Mouse (Mus musculus) natural killer cell, adult 2 months (primary cell): ENCODE data around the gene Ms4a5.
"Not testable (repeated sequence)": the region's sequence is repeated elsewhere in the genome, so short reads cannot be mapped to it uniquely, and the experiment has no call there.

Experiments
- DNase-seq, 2 experiments: peaks; one replicate each; pipeline ENCODE4 v3.0.0; 2022; ENCODE audit warnings: low spot score in 2 of 2

Ms4a5 gene

DNA sequence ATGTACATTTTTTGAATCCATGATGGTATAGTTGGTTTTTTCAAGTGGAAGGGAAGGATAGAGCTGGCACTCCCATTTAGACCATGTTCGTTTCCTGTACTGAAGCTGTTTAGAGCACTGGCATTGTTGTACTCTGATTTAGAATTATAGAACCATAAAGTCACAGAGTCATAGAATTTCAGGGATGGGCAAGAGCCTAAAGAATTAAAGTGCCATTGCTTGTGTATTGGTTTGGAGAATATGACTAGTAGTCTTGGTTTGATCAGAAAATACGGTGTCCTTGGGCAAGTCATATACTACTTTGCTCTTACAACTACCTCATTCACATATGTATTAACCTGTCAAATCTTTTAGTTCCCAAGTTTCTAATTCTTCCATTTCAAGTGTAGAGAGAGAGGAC lies at the start of gene Ms4a5:
TSS of gene Ms4a5 (minus strand) at position 101 of the 400 bp plus-strand sequence.
- no peak for DNase-seq

DNA sequence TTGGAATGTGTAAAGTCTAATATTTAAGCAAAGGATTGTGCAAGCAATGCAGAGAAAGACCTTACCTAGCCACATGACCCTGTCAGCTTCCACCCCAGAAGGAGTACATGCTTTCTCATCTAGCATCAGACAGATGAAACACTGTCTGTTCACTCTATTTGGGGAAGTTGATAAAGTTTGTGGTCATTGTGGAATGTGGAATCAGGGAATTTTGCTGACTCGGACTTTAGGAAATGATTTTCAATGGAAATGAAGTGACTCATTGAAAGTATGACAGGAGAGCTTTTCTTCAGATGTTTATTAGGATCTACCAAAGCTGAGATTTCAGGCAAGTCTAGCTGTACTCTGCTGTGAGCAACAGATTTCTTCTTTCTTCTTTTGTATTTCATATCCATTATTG lies 37.5 kb upstream of the Ms4a5 start:
- no peak for DNase-seq

DNA sequence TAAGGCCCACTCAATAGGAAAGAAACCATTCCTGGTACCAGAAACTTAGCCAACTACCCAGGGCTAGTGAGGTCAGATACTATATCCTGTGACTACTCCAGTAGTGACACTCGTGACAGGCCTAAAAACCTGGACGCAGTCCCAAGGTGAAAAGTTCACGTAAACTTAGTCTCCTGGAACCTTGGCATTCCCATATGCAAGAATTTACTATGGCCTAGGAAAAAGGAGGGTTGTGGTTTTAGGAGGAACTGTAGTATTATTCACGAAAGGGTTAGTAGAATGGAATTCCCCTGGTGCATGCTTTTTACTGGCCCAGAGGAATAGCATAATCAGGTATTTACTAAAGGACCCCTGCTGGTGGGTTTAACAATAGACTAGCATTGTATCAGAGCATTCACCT lies 33.1 kb upstream of the Ms4a5 start:
- DNase-seq: no peak

DNA sequence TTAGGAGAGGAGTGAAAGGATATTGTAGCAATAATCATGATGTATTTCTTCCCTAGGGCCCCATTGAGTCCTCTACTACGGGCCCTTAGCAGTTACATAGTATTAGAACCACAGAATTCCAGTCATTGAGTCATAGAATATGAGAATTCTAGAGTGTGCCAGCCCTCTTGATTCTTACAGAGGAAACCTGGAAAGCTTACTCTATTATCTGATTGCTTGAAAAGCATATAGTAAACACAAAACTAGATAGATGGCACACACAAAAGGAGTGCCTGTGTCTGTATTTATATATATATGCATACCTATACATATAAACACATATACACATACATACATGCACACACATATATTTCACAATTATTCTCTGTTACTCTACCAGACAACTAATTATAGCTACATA lies 30.7 kb upstream of the Ms4a5 start, which contains the start of gene Ms4a14:
TSS of gene Ms4a14 (minus strand) at position 101 of the 400 bp plus-strand sequence.
- DNase-seq: no peak

DNA sequence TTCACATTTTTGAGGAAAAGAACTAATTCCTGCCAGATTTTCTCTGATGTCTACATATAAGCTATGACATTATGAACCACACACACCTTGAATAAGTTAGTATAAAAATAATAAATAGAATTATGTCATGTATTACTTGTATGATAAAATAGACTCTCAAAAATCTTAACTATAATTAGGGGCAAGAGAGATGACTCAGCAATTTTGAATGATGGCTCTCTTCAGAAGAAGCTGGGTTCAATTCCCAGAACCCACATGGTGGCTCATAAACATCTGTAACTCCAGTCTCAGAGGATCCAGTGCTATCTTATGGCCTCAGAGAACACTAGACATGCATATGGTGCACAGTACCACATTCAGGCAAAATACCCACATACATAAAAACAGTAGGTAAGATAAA lies 25.2 kb upstream of the Ms4a5 start:
- no peak for DNase-seq

DNA sequence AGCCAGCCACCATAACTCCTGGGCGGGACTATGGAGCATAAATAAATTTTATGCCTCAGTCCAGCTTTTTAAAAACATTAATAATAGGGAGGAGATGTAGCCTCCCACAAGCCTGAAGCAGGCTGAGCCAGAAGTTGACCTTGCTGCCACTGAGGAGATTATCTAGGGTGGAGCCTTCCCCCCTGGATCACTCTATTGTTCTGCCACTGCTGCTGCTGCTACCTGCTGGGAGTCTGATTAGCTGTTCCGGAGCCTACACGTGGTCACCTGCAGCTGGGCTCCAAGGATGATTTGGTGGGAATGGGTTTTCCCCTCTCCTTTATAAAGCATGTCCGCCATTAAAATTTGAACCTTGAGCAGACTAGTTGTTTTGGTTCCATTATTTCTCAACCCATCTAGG lies 15.9 kb upstream of the Ms4a5 start:
- not testable (repeated sequence) for DNase-seq

DNA sequence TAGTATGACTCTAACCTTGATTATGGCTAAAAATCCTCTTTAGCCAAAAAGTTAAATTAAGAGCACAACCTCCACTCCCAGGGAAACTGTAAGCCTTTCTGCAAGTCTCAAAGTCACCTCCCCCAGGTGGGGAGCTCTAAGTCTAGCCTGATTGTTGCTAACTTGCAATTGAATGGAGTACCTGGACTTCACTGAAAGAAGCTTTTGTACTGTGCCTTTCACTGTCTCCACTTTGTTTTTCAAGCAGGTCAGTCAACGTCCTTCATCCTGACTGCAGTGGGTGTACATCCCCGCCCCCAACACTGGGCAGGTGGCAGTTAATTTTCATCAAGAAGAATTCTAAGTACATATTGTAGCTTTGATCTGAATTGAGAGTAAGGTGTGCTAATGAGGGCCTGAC lies 15.3 kb upstream of the Ms4a5 start:
- DNase-seq: no peak

DNA sequence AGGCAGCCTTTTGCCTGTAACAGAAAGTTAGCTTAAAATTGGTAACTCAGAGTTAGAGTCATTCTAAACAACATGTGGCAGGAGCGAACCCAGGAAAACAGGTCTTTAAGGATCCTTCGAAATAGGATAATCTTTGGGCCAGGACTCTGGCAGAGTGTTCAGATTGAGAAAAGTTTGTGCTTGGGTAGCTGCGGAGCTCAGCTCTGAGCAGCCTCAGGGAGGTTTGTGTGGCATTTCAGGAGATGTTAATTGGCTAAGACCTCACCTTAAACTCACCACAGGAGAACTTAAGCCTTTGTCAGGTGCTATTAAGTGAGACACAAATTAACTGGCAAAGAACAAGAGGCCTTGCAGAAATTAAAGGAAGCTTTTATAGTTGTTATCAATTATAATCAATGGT lies 9.9 kb upstream of the Ms4a5 start:
- not testable (repeated sequence) for DNase-seq

DNA sequence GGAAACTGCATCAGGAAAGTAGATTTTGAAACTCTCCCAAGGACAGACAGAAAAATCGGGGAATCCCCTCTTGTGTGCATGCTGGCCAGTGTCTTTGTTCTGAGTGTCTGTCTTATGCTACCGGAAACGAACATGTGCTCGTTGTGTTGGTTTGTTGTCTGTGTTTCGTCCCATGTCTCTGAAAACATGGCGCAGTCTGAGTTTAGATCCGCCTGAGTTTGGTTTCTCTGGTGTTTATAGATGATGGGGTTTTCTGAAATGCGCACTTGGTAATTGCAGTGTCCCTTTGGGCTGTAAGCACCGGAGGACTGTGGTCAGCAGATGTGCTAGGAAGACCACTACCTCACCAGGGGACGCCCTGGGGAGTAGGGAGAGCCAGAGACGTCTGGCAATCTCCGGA lies 9.3 kb upstream of the Ms4a5 start:
- DNase-seq: peak; percentile 24 to 34

DNA sequence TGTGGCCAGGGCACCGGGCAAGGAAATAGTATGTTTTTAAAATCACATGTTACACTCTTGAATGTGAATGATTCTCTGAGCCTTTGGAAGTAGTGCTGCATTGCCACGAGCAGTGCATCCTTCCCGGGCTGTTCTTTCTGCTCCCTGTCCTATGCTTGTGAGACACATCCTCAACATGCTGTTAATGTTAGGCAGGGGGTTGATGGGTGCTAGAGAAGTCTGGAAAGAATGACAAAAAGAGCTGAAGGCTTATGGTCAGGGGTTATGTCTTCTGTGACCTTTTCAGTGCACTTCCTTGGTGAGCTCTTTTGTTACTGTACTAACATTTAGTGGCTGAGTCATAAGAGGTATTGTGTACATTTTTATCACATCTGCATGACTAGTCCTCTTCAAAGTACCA lies 3.5 kb downstream of the Ms4a5 start:
- DNase-seq: no peak

DNA sequence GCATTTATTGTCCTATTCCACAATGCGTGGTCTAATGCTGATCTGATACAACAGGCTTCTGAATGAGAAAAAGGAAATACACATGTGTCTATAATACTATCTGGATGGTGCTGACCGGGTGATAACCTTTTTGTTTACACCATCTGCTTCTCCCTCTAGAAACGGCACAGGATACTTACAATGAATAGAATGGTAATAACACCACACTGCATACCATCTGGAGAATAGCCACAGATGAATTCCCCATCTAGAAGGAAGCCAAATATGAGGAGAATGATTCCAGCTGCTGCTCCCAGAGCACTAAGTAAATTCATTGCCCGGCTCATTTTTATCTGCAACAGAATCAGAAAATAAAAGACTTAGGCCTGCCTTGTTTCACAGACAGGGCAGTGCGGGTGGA lies 7.2 kb downstream of the Ms4a5 start:
- no peak for DNase-seq

DNA sequence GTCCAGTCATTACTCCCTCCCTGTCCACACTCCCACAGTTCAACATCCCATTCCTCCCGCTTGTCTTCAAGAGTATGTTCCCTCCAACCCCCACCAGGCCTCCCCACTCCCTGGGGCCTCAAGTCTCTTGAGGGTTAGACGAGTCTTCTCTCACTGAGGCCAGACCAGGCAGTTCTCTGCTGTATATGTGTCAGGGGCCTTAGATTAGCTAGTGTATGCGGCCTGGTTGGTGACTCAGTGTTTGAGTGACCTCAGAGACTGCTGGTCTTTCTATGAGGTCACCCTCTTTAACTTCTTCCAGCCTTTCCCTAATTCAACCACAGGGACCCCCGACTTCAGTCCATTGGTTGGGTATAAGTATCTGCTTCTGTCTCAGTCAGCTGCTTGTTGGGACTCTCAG lies 16.7 kb downstream of the Ms4a5 start:
- peak in 1 of 2 experiments; percentile 8 for DNase-seq

DNA sequence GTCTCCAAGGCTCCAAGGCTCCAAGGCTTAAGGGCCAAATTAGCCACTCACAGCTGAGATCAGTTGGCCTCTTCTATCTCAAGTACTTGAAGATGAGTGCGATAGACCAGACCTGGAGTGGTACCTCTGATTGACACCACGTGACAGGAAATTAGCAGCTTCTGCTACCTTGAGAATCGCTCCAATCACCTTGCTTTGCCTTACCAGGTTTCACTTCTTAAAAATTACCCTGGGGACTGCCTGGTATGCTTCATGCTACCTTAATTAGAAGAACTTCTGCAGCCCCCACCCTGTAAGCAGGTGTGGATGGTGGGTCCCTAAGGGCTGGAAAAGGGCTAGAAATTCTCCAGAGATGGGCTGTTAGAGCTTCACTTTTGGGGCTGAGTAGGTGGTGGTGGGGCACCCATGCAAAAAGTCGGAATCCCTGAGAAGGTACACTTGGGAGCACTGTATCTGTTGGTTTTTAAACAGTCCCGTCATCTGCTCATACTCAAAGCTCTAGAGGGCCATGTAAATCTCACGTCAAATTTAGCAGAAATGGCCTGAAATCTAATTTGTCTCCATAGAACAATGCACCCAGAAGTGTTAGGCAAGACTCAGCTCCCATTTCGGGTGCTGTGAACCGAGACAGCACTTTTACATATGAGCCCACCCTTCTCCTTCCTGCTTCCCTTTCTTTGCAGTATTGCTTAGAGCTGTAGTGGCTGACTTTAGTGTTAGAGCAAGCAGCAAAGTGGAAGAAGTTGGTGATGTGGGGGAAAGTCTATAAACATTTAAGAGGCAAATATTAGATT lies 17.4 kb downstream of the Ms4a5 start, which contains the start of gene Ms4a1:
TSS of gene Ms4a1 (minus strand) at position 190 of the 794 bp plus-strand sequence.
- peak in 1 of 2 experiments; percentile 78 for DNase-seq

DNA sequence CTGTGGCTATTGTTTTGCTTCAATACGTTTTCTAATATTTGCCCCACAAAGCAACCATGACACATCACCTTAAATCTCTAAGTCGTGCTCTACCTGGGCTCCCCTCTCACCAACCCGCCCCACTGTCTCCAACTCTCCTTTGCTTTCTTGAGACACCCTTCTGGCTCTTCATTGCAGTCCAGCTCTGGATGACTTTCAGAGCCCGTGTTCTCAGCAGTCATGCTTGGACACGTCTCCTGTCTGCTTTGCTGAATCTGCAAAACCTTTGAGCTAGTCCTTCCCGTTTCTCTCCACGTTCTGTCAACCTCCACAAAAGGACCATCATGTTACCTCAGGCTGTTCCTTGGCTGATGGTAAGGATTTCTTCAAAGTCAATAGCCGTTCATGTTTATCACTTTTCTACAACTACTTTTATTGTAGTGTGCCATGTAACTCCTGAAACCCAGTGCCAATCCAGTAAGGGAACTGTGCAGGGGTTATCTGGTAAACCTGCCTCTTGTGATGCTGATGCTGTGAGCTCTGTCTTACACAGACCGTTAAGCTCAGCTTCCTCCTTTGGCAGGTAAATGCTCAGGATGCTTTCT lies 19.0 kb downstream of the Ms4a5 start:
- no peak for DNase-seq

DNA sequence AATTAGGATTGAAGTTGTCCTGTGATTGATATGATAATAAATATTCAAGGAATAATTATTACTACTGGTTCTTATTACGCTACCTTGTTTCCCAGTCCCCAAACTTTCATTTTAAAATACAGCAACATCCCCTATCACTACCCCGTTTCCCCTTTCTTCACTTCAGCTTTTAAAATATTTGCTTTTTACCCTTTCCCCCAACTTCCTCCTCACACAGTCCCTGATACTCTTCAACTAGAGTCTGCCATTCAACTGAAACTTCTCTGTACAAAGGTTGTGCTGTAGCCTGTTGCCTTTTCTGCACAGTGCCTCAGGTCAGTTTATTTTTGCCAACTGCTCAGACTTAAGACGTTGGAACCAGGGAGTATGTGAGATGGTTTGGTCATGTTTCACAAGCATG lies 20.1 kb downstream of the Ms4a5 start:
- no peak for DNase-seq

DNA sequence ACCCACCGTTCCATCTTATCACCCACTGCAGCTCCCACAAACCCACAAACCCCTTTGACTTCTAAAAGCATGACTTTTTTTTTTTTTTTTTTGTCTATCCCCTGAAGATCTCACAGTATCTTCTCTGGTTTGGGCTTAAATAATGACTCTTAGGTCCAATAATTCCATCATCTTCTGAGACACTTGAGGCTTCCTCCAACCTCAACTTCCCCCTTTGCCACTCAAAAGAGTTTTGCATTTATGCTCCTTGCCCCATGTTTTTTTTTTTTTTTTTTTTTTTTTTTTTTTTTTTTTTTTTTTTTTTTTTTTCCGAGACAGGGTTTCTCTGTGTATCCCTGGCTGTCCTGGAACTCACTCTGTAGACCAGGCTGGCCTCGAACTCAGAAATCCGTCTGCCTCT lies 20.7 kb downstream of the Ms4a5 start:
- DNase-seq: not testable (repeated sequence)

DNA sequence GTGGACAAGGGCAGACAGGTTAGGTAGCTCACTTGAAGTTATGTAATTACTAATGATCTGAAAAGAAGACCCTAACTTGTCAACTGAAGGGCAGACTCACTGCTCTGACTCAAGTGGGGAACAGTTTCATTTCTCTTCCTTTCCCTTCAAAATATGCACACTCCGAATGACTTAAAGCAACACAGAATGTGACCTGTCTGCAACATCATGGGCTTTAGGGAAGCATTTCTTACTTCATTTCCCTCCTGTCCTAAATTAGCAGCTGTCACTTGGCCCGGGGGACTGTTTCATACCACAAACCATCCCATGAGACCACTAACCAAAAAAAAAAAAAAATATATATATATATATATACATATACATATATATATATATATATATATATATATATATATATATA lies 22.2 kb downstream of the Ms4a5 start:
- DNase-seq: no peak

DNA sequence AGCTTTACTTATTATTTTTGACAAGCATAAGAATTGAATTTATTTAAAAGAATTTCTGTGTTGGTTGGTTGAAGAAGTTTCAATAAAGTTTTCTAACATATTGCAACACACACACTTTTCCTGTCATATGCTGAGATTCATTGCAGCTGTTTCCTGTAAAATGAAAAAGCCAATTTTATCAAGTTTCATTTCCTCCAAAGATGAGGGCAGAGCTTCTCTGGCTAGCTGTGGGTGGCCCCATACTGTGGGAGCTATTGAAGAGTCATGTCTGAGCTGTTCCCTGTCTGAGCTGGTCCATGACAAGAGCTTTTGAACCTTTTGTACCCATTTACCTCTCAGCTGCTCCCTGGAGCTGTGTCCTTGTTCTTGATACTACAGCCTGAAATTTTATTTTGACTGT lies 39.4 kb downstream of the Ms4a5 start:
- peak in 1 of 2 experiments; percentile 41 for DNase-seq

DNA sequence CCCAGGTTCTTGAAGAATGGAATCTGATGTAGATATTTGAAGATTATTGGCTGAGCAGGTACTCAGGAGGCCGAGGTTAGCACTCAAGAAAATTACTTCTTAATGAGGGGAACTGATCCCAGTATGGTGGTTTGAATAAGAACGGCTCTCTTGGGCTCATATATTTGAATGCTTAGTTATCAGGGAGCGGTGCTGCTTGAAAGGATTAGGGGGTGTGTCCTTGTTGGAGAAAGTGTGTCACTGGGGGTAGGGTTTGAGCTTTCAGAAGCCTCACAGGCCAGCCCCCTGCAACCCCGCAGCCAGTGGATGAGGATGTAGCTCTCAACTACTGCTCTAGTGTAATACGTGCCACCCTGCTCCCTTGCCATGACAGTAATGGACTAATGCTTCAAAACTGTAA lies 41.1 kb downstream of the Ms4a5 start:
- no peak for DNase-seq

DNA sequence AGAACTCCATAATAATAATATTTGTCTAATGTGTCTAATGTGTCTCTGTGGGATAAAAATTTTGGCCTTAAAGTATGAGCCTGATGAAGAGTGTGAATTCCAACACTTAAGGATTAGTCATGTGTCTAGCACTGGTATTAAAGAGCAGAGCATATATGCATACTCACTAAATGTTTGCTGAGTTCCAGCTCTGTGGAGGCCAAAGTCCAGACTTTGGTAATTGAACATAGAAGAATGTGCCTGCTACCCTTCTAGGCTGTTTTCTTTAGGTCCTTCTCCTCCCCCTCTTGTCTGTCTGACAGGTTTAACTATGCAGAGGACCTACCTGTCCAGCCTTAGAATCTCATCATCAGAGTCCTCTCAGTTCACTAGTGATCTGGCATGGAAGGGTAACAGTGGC lies 47.9 kb downstream of the Ms4a5 start:
- no peak for DNase-seq

DNA sequence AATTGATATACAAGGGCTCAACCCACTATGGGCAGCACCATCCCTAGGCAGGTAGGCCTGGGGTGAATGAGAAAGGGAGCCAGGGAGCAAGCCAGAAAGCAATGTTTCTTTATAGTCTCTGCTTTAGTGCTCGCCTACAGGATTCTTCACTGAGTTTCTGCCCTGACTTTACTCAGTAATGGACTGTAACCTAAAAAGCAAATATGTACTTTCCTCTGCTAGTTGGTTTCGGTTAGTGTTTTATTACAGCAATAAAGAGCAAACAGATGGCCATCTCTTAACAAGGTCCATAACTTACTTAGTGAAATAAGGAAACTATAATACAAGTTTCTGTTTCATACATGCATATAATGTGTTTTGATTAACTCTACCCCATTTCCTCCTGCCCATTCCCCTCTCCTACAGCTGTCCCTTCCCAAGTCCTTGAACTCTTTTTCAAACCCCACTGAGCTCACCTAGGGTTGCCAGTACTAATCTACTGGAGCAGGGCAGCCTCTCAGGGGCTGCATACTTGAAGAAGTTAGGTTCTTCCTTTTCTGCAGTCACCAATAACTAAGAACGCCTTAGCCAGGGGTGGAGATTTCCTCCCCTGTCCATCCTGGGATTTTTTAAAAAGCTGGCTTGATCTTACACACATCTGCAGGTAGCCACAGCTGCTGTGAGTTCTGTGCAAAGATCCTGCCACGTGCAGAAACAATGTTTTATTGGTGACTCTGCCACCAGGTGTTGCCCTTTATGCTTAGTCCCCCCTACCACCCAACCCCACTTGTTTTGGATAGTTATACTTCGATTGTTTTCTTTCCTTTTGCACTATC lies 48.5 kb downstream of the Ms4a5 start:
- DNase-seq: no peak

DNA sequence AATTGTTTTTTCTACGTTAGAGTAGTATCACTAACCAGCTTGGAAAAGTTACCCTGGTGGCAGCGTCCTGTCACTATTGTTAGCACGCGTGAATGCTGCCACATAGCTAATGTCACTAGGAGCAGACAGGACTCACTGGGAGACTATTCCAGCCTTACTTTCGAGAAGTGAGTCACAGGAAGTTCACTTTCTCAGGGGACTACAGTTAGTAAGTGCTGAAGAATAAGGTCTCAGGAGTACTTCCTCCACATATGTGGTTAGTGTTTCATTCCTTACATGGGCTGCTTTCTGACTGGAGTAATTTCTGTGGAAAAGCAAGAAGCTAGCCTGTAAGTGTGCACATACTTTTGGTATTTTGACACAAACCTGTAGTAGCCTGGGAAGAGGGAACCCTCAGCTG lies 49.4 kb downstream of the Ms4a5 start:
- no peak for DNase-seq

DNA sequence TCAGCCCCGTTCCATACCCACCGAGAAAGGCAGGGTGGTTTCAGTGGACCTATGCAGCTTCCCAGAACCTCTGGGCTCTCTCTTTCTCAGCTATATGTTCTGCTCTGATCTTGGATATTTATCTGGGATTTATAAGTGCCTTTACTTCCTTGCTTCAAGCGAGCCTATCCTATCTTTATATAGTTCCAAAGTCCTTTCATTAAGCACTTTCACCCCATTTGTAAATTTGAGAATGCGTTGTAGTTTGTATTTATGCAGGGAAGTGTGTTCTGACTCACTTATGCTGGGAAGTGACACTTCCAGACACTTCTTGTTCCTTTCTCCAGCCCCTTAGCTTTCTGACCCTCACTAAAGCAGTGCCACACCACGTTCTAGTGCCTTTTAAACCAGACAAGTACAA lies 51.3 kb downstream of the Ms4a5 start, which contains the start of gene Ms4a12:
TSS of gene Ms4a12 (minus strand) at position 101 of the 400 bp plus-strand sequence.
- no peak for DNase-seq
